In the genomic region with DNA sequence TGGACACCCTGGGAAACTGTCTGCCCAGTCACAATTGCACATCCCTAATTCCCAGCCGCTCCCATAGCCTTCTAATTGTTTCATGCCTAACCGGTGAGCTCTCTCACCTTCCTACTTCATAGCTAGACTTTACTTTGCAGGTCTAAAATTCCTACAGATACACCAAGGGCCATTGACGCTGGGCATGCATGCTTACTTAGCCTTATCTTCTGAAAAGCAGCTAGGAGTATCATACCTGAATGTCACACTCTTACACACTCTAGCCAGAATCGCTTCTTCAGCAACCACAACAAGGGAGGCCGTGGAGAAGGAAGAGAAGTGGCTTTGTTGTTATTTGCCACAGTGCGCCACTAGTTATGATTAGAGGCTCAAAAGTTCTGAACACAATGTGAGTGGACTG, we compare ENCODE assay signal across 20 mouse cellular contexts. TPM values are rescaled to one million over a fixed set of nuclear protein-coding genes. Genes with fewer than 3 reads are reported as not detected.
"Had no signal": no experiment of that assay in that cellular context is flagged by ENCODE, and none has a peak within 500 bp of the region (broad histone marks: within the 10 kb centered on the region; RNA-seq: fewer than 3 reads in every experiment).

No protein-coding gene starts in this region.

- H3K9ac ChIP-seq: liver, embryonic 13.5 days; liver, embryonic 15.5 days; liver, postnatal 0 days; lung, embryonic 14.5 days; midbrain, embryonic 13.5 days; midbrain, embryonic 15.5 days; neural tube, embryonic 13.5 days; neural tube, embryonic 15.5 days had no signal

- H3K27me3 ChIP-seq: liver, embryonic 13.5 days; liver, embryonic 15.5 days; megakaryocyte, embryonic 14.5 days; midbrain, embryonic 13.5 days; midbrain, embryonic 15.5 days; neural tube, embryonic 13.5 days; neural tube, embryonic 15.5 days had no signal

- H3K36me3 ChIP-seq: liver, embryonic 13.5 days; liver, embryonic 15.5 days; midbrain, embryonic 13.5 days; midbrain, embryonic 15.5 days; neural tube, embryonic 13.5 days; neural tube, embryonic 15.5 days had no signal

- ATAC-seq: liver, postnatal 0 days; midbrain, embryonic 13.5 days; midbrain, embryonic 15.5 days had no signal

- DNase-seq: liver, embryonic 13.5 days; liver, postnatal 0 days; lung, embryonic 14.5 days; retina, postnatal 1 day; right cerebral cortex, adult 18-20 months; right cerebral cortex, postnatal 25 days; right cerebral cortex, postnatal 4 days; spleen, adult 18-20 months; thymus, adult 18-20 months; thymus, postnatal 14 days; thymus, postnatal 36 days had no signal

- H3K4me3 ChIP-seq: liver, embryonic 13.5 days; liver, embryonic 15.5 days; megakaryocyte, embryonic 14.5 days; midbrain, embryonic 13.5 days; midbrain, embryonic 15.5 days; myocyte; neural tube, embryonic 13.5 days; neural tube, embryonic 15.5 days had no signal

- H3K4me2 ChIP-seq: liver, embryonic 13.5 days; liver, embryonic 15.5 days; lung, embryonic 14.5 days; midbrain, embryonic 11.5 days; midbrain, embryonic 13.5 days; midbrain, embryonic 15.5 days; neural tube, embryonic 13.5 days; neural tube, embryonic 15.5 days had no signal

- H3K4me1 ChIP-seq: liver, embryonic 13.5 days; liver, embryonic 15.5 days; megakaryocyte, embryonic 14.5 days; midbrain, embryonic 13.5 days; midbrain, embryonic 15.5 days; neural tube, embryonic 13.5 days; neural tube, embryonic 15.5 days had no signal

- H3K9me3 ChIP-seq: liver, embryonic 13.5 days; liver, embryonic 15.5 days; midbrain, embryonic 13.5 days; midbrain, embryonic 15.5 days; neural tube, embryonic 13.5 days; neural tube, embryonic 15.5 days had no signal

- H3K27ac ChIP-seq: liver, embryonic 13.5 days; liver, embryonic 15.5 days; macrophage; midbrain, embryonic 13.5 days; midbrain, embryonic 15.5 days; neural tube, embryonic 13.5 days; neural tube, embryonic 15.5 days had no signal

RNA-seq across cellular contexts. Expression of gene Pdzrn3, which starts 18.2 kb away (rescaled TPM):
- polyA plus RNA-seq: macrophage had no signal
